Mouse (Mus musculus) testis, adult 2 months (tissue): ENCODE measurements around the gene Cep112. TPM values are rescaled to one million over a fixed set of nuclear protein-coding genes. Genes with fewer than 3 reads are reported as not detected.

Experiments
- H3K27ac ChIP-seq: fragments of 200-500 bp; 2 replicates; pipeline ENCODE4 v1.5.1; 2012; ENCODE audit warnings: low read depth, low read length; ENCODE audit not compliant: control insufficient read depth, insufficient read depth
- H3K27me3 ChIP-seq: fragments of 200-500 bp; 2 replicates; pipeline ENCODE4 v1.6.1; 2012; ENCODE audit warnings: mild to moderate bottlenecking, low read length, moderate library complexity; ENCODE audit not compliant: control insufficient read depth, insufficient read depth
- H3K36me3 ChIP-seq: fragments of 200-500 bp; 2 replicates; pipeline ENCODE4 v1.6.1; 2012; ENCODE audit warnings: mild to moderate bottlenecking, low read length; ENCODE audit not compliant: control insufficient read depth, insufficient read depth
- H3K4me1 ChIP-seq: fragments of 200-500 bp; 2 replicates; pipeline ENCODE4 v1.6.1; 2012; ENCODE audit warnings: low read length; ENCODE audit not compliant: control insufficient read depth, insufficient read depth
- H3K4me3 ChIP-seq: fragments of 200-500 bp; 2 replicates; pipeline ENCODE4 v1.5.1; 2012; ENCODE audit warnings: low read depth, mild to moderate bottlenecking, low read length, moderate library complexity, mixed read lengths; ENCODE audit not compliant: control insufficient read depth
- CTCF ChIP-seq: fragments of 200-500 bp; IDR thresholded peaks from 2 replicates; pipeline ENCODE4 v1.5.1; 2012; ENCODE audit warnings: low read depth, mild to moderate bottlenecking, inconsistent platforms, low read length, moderate library complexity; ENCODE audit not compliant: control insufficient read depth, insufficient read depth, insufficient replicate concordance
- POLR2A ChIP-seq: fragments of 200-500 bp; IDR thresholded peaks from 2 replicates; pipeline ENCODE4 v1.6.1; 2012; ENCODE audit warnings: low read depth, mild to moderate bottlenecking, inconsistent platforms, low read length, moderate library complexity; ENCODE audit not compliant: control insufficient read depth
- polyA plus RNA-seq: library from polyadenylated mRNA; depleted of rRNA; stranded (reverse); fragments of >200 nt; gene quantifications from 2 replicates; pipeline ENCODE4 v1.2.3, GENCODE M21; 2012

The Cep112 gene
- polyA plus RNA-seq, 1 experiment, result 127 TPM

- Histone ChIP-seq H3K36me3 (no peaks in the 10 kb centered on the region), H3K27ac (no peak overlapping the region), H3K4me1 (peaks cover under 1% of the 10 kb centered on the region), H3K27me3 (no peaks in the 10 kb centered on the region), H3K4me3 (no peak overlapping the region)
- TF ChIP-seq POLR2A (no peak), CTCF (no peak)
Measured at GRCm38 (mm10) chr11:108897034-108897433, 472.0 kb downstream of the Cep112 start.

- Histone ChIP-seq H3K27me3 (no peaks in the 10 kb centered on the region), H3K36me3 (no peaks in the 10 kb centered on the region), H3K27ac (no peak overlapping the region), H3K4me3 (no peak overlapping the region), H3K4me1 (no peaks in the 10 kb centered on the region; the same call in 1 of the 2 replicates)
- no peak for TF ChIP-seq POLR2A
- no peak for TF ChIP-seq CTCF
Measured at GRCm38 (mm10) chr11:108898063-108898462, 473.1 kb downstream of the Cep112 start.

- Histone ChIP-seq H3K36me3 (no peaks in the 10 kb centered on the region), H3K27ac (no peak overlapping the region), H3K4me1 (no peaks in the 10 kb centered on the region; the same call in 1 of the 2 replicates), H3K4me3 (no peak overlapping the region), H3K27me3 (no peaks in the 10 kb centered on the region)
- TF ChIP-seq POLR2A (no peak), CTCF (no peak)
Measured at GRCm38 (mm10) chr11:108898483-108898882, 473.5 kb downstream of the Cep112 start.

GRCm38 (mm10) chr11:108900718-108901488, 475.9 kb downstream of the Cep112 start:
- Histone ChIP-seq H3K27ac (no peak overlapping the region), H3K4me1 (no peaks in the 10 kb centered on the region), H3K36me3 (no peaks in the 10 kb centered on the region), H3K4me3 (no peak overlapping the region), H3K27me3 (no peaks in the 10 kb centered on the region)
- no peak for TF ChIP-seq POLR2A
- TF ChIP-seq CTCF, result no peak

- Histone ChIP-seq H3K4me3 (no peak overlapping the region), H3K27ac (no peak overlapping the region), H3K4me1 (no peaks in the 10 kb centered on the region), H3K27me3 (no peaks in the 10 kb centered on the region), H3K36me3 (no peaks in the 10 kb centered on the region)
- TF ChIP-seq CTCF (no peak), POLR2A (no peak)
Measured at GRCm38 (mm10) chr11:108901670-108902069, 476.7 kb downstream of the Cep112 start.

GRCm38 (mm10) chr11:108902303-108902702, 477.3 kb downstream of the Cep112 start:
- Histone ChIP-seq H3K4me1 (no peaks in the 10 kb centered on the region), H3K36me3 (no peaks in the 10 kb centered on the region), H3K27ac (no peak overlapping the region; the same call in 1 of the 2 replicates), H3K4me3 (no peak overlapping the region), H3K27me3 (no peaks in the 10 kb centered on the region)
- TF ChIP-seq POLR2A (no peak), CTCF (no peak)

GRCm38 (mm10) chr11:108906590-108907254, 481.7 kb downstream of the Cep112 start:
- Histone ChIP-seq H3K4me1 (peaks cover 12% of the 10 kb centered on the region), H3K4me3 (no peak overlapping the region), H3K27ac (no peak overlapping the region), H3K27me3 (no peaks in the 10 kb centered on the region), H3K36me3 (no peaks in the 10 kb centered on the region)
- TF ChIP-seq POLR2A (no peak), CTCF (no peak)
